ENCODE assay signal across 9 mouse cellular contexts in genomic region chr15:97744930-97745329, GRCm38 (mm10). TPM values are rescaled to one million over a fixed set of nuclear protein-coding genes. Genes with fewer than 3 reads are reported as not detected.
A peak's percentile ranks its signal among the peaks of the same experiment; 100 is the strongest.
DNase-seq lines count a peak whose midpoint lies in the region; ATAC-seq lines count a peak whose summit lies in the region.
"Had no signal": no experiment of that assay in that cellular context is flagged by ENCODE, and none has a peak within 500 bp of the region (broad histone marks: within the 10 kb centered on the region; RNA-seq: fewer than 3 reads in every experiment).

No protein-coding gene starts in this region.

- intact Hi-C loops in left cerebral cortex, postnatal 36 days (cut with DNase I), result no loop called here

- WGBS in neural tube, embryonic 12.5 days, result 72% methylated on average over 10 of the region's 10 CpGs

- 0 out of 2 replicates have a peak, but pooled peaks have one; percentile 21 for ATAC-seq in neural tube, embryonic 12.5 days (ENCODE audit: low FRiP score, low read depth)
- peak; percentile 59 for ATAC-seq in megakaryocyte, adult 5-6 weeks (ENCODE audit: poor library complexity, severe bottlenecking)

- DNase-seq in adrenal gland, postnatal 10 days, result peak; percentile 42
- no peak for DNase-seq in adrenal gland, adult 8-10 months
- no peak for DNase-seq in neural tube, embryonic 10.5 days (ENCODE audit: extremely low spot score, low spot score)
- peak; percentile 73 for DNase-seq in thymus, postnatal 4 days
- DNase-seq in retina, postnatal 1 day, result no peak
- no peak for DNase-seq in left cerebral cortex, postnatal 36 days (ENCODE audit: low spot score in 2 of 2)

- H3K36me3 ChIP-seq in neural tube, embryonic 12.5 days, result no peaks in the 10 kb centered on the region

- no peaks in the 10 kb centered on the region for H3K27me3 ChIP-seq in neural tube, embryonic 12.5 days (replicated peaks)

- H3K27ac ChIP-seq in neural tube, embryonic 12.5 days, result no peak overlapping the region

- H3K4me3 ChIP-seq in neural tube, embryonic 12.5 days, result no peak overlapping the region

- H3K9ac ChIP-seq in neural tube, embryonic 12.5 days, result no peak overlapping the region; the same call in 1 of the 2 replicates

- no peak overlapping the region for H3K4me2 ChIP-seq in neural tube, embryonic 12.5 days (replicated peaks)

- peaks cover 22% of the 10 kb centered on the region for H3K4me1 ChIP-seq in neural tube, embryonic 12.5 days

- no peaks in the 10 kb centered on the region for H3K9me3 ChIP-seq in neural tube, embryonic 12.5 days

RNA-seq across cellular contexts. Expression of gene Endou, which starts 13.8 kb away (rescaled TPM):
- total RNA-seq in adrenal gland, postnatal 10 days (2021), result 1 to 10 TPM; 1.1 to 1.2 TPM
- 1 to 10 TPM in 1 of 4 experiments, under 1 TPM in 3; 0.35 to 1.2 (median 0.75) TPM for total RNA-seq in adrenal gland, adult 8-10 months (2022)
- 0.23 and 0.45 TPM in 2 replicates for polyA plus RNA-seq in neural tube, embryonic 12.5 days (2016; fragmentation: Nextera tagmentation; extraction: Ambion mirVana)
- 0.21 TPM in 1 of 2 replicates, not detected in the other for total RNA-seq in megakaryocyte, adult 5-6 weeks (2015)
- total RNA-seq in megakaryocyte, adult 5-6 weeks (2017), result 0.40 and 0.81 TPM in 2 replicates
- 1 to 10 TPM; 2.8 to 2.9 TPM for total RNA-seq in left cerebral cortex, postnatal 36 days (2021)
- polyA plus RNA-seq: intestine, embryonic 14.5 days had no signal

RNA-seq across cellular contexts. Expression of gene Rapgef3, which starts 22.8 kb away (rescaled TPM):
- total RNA-seq in adrenal gland, postnatal 10 days (2021), result 10 to 100 TPM; 22.1 to 24.2 TPM
- total RNA-seq in adrenal gland, adult 8-10 months (2022), result 10 to 100 TPM; 12.2 to 39.5 (median 25.7) TPM
- polyA plus RNA-seq in neural tube, embryonic 12.5 days (2016; fragmentation: Nextera tagmentation; extraction: Ambion mirVana), result 10.8 and 11.9 TPM in 2 replicates
- total RNA-seq in megakaryocyte, adult 5-6 weeks (2015), result 0.02 TPM in 1 of 2 replicates, not detected in the other
- 1.2 and 1.4 TPM in 2 replicates for total RNA-seq in megakaryocyte, adult 5-6 weeks (2017)
- total RNA-seq in left cerebral cortex, postnatal 36 days (2021), result 10 to 100 TPM; 35.7 to 52.9 TPM

RNA-seq across cellular contexts. Expression of gene Slc48a1, which starts 33.4 kb away (rescaled TPM):
- 10 to 100 TPM; 66.1 to 78.6 TPM for total RNA-seq in adrenal gland, postnatal 10 days (2021)
- total RNA-seq in adrenal gland, adult 8-10 months (2022), result 100 to 1,000 TPM; 120 to 216 (median 160) TPM
- 41.4 and 44.9 TPM in 2 replicates for polyA plus RNA-seq in neural tube, embryonic 12.5 days (2016; fragmentation: Nextera tagmentation; extraction: Ambion mirVana)
- total RNA-seq in megakaryocyte, adult 5-6 weeks (2015), result 42.3 and 47.1 TPM in 2 replicates
- total RNA-seq in megakaryocyte, adult 5-6 weeks (2017), result 33.1 and 33.5 TPM in 2 replicates
- 100 to 1,000 TPM; 165 to 196 TPM for total RNA-seq in left cerebral cortex, postnatal 36 days (2021)

RNA-seq across cellular contexts. Expression of gene Rpap3, which starts 39.3 kb away (rescaled TPM):
- 10 to 100 TPM; 14.1 to 18.8 TPM for total RNA-seq in adrenal gland, postnatal 10 days (2021)
- 10 to 100 TPM; 17.9 to 29.7 (median 26.3) TPM for total RNA-seq in adrenal gland, adult 8-10 months (2022)
- 35.7 and 40.3 TPM in 2 replicates for polyA plus RNA-seq in neural tube, embryonic 12.5 days (2016; fragmentation: Nextera tagmentation; extraction: Ambion mirVana)
- total RNA-seq in megakaryocyte, adult 5-6 weeks (2015), result 6.8 and 7.9 TPM in 2 replicates
- total RNA-seq in megakaryocyte, adult 5-6 weeks (2017), result 10.8 and 12.8 TPM in 2 replicates
- 10 to 100 TPM; 27.1 to 28.2 TPM for total RNA-seq in left cerebral cortex, postnatal 36 days (2021)

Comparison
In these comparisons a context has a peak if more than half of its experiments do, and no peak if none do; other contexts are left out.
1. DNase-seq: peak in adrenal gland, postnatal 10 days (single experiment) and thymus, postnatal 4 days (single experiment); none in adrenal gland, adult 8-10 months (single experiment), neural tube, embryonic 10.5 days (single experiment), retina, postnatal 1 day (single experiment) and left cerebral cortex, postnatal 36 days (0 of 2).
2. RNA of gene Rapgef3, which starts 22.8 kb away (total RNA-seq): 35.7 to 52.9 TPM in left cerebral cortex, postnatal 36 days, 12.2 to 39.5 TPM in adrenal gland, adult 8-10 months and 22.1 to 24.2 TPM in adrenal gland, postnatal 10 days; 0.02 to 1.4 TPM in megakaryocyte, adult 5-6 weeks; every median in the first group is over 4 times any median in the second.